29 mouse cellular contexts compared by ENCODE assay signal in genomic region chr11:69147546-69147945, GRCm38 (mm10). TPM values are rescaled to one million over a fixed set of nuclear protein-coding genes. Genes with fewer than 3 reads are reported as not detected.
A peak's percentile ranks its signal among the peaks of the same experiment; 100 is the strongest.
DNase-seq lines count a peak whose midpoint lies in the region; ATAC-seq and TF ChIP-seq lines count a peak whose summit lies in the region.
"Had no signal": no experiment of that assay in that cellular context is flagged by ENCODE, and none has a peak within 500 bp of the region (broad histone marks: within the 10 kb centered on the region; RNA-seq: fewer than 3 reads in every experiment).

No protein-coding gene starts in this region.

- H3K79me2 ChIP-seq in heart, adult 2 months (replicated peaks; ENCODE audit: control insufficient read depth, insufficient read depth, low read length): no peaks in the 10 kb centered on the region

- no peak for TF ChIP-seq CTCF in forebrain, postnatal 0 days (IDR thresholded peaks at IDR 0.05; ENCODE audit: low read depth)
- no peak for TF ChIP-seq CTCF in heart, adult 2 months (IDR thresholded peaks at IDR 0.05)

- DNase-seq in adrenal gland, postnatal 25 days: peak; percentile 33
- no peak for DNase-seq in adrenal gland, adult 2 months
- DNase-seq in forebrain, postnatal 0 days: peak; percentile 18
- peak; percentile 31 for DNase-seq in left cerebral cortex, postnatal 4 days
- no peak for DNase-seq in left cerebral cortex, postnatal 36 days (ENCODE audit: low spot score in 2 of 2)
- DNase-seq in brain, adult 2 months (ENCODE audit: low read depth, low spot score): peak; percentile 48
- DNase-seq in heart, adult 2 months: no peak
- DNase-seq: cerebellum, adult 9-10 months; gastrocnemius, postnatal 25 days; heart, postnatal 36 days; kidney, adult 2 months; lung, adult 18-20 months; lung, postnatal 14 days; thymus, adult 2 months had no signal

- no peak overlapping the region for H3K4me3 ChIP-seq in forebrain, postnatal 0 days (ENCODE audit: low read depth, low read length)
- no peak overlapping the region for H3K4me3 ChIP-seq in forebrain, embryonic 16.5 days (replicated peaks; ENCODE audit: low read length)
- H3K4me3 ChIP-seq in heart, adult 2 months: no peak overlapping the region
- H3K4me3 ChIP-seq: embryonic facial prominence, embryonic 12.5 days; heart, embryonic 15.5 days; limb, embryonic 13.5 days; liver, embryonic 12.5 days had no signal

- intact Hi-C loops in left cerebral cortex, postnatal 4 days (cut with DNase I): no loop called here
- intact Hi-C loops in left cerebral cortex, postnatal 36 days (cut with DNase I): no loop called here
- intact Hi-C loops in heart, adult 2 months (cut with DNase I): no loop called here

- no peak for TF ChIP-seq EP300 in heart, adult 2 months (IDR thresholded peaks at IDR 0.05; ENCODE audit: insufficient read depth, low read depth, low read length)

- H3K9ac ChIP-seq in forebrain, postnatal 0 days: no peak overlapping the region
- no peak overlapping the region for H3K9ac ChIP-seq in forebrain, embryonic 16.5 days (replicated peaks; ENCODE audit: low read depth, low read length)
- no peak overlapping the region for H3K9ac ChIP-seq in heart, adult 2 months (ENCODE audit: low read depth, low read length)
- H3K9ac ChIP-seq: embryonic facial prominence, embryonic 12.5 days; heart, embryonic 15.5 days; hindbrain, embryonic 14.5 days; limb, embryonic 13.5 days; liver, embryonic 12.5 days had no signal

- H3K27ac ChIP-seq in forebrain, postnatal 0 days (ENCODE audit: low read depth, low read length): no peak overlapping the region
- H3K27ac ChIP-seq in forebrain, embryonic 16.5 days (ENCODE audit: low read length): no peak overlapping the region
- H3K27ac ChIP-seq in heart, adult 2 months: no peak overlapping the region
- H3K27ac ChIP-seq: embryonic facial prominence, embryonic 12.5 days; heart, embryonic 15.5 days; hindbrain, embryonic 14.5 days; kidney, postnatal 0 days; limb, embryonic 13.5 days; liver, embryonic 12.5 days had no signal

- no peaks in the 10 kb centered on the region for H3K9me3 ChIP-seq in forebrain, postnatal 0 days (ENCODE audit: low read length)
- no peaks in the 10 kb centered on the region for H3K9me3 ChIP-seq in forebrain, embryonic 16.5 days (ENCODE audit: control insufficient read depth, low read length)
- H3K9me3 ChIP-seq: embryonic facial prominence, embryonic 12.5 days; heart, embryonic 15.5 days; limb, embryonic 13.5 days; liver, embryonic 12.5 days had no signal

- no peaks in the 10 kb centered on the region for H3K36me3 ChIP-seq in forebrain, postnatal 0 days (ENCODE audit: insufficient read depth)
- H3K36me3 ChIP-seq in forebrain, embryonic 16.5 days (ENCODE audit: control insufficient read depth, insufficient read depth): no peaks in the 10 kb centered on the region
- H3K36me3 ChIP-seq in heart, adult 2 months (ENCODE audit: control insufficient read depth, insufficient read depth, low read length): no peaks in the 10 kb centered on the region
- H3K36me3 ChIP-seq: embryonic facial prominence, embryonic 12.5 days; heart, embryonic 15.5 days; limb, embryonic 13.5 days; liver, embryonic 12.5 days had no signal

- H3K4me2 ChIP-seq in forebrain, postnatal 0 days (ENCODE audit: low read depth): no peak overlapping the region
- no peak overlapping the region for H3K4me2 ChIP-seq in forebrain, embryonic 16.5 days (ENCODE audit: low read length)
- H3K4me2 ChIP-seq: embryonic facial prominence, embryonic 12.5 days; heart, embryonic 15.5 days; hindbrain, embryonic 14.5 days; limb, embryonic 13.5 days; liver, embryonic 12.5 days; midbrain, embryonic 11.5 days had no signal

- no peak for TF ChIP-seq POLR2A in heart, adult 2 months (IDR thresholded peaks at IDR 0.05; ENCODE audit: insufficient read depth, low read depth, low read length)

- no peak for ATAC-seq in forebrain, postnatal 0 days
- no peak for ATAC-seq in forebrain, embryonic 16.5 days
- ATAC-seq: CD4-positive, CD25-positive, alpha-beta regulatory T cell, adult 4 months; liver, embryonic 12.5 days had no signal

- H3K4me1 ChIP-seq in forebrain, postnatal 0 days (ENCODE audit: insufficient read depth): no peaks in the 10 kb centered on the region
- no peaks in the 10 kb centered on the region for H3K4me1 ChIP-seq in forebrain, embryonic 16.5 days (replicated peaks; ENCODE audit: control insufficient read depth, insufficient read depth, low read length)
- H3K4me1 ChIP-seq in heart, adult 2 months (ENCODE audit: control insufficient read depth, insufficient read depth, low read length): peaks cover 1% of the 10 kb centered on the region; the same call in 1 of the 2 replicates
- H3K4me1 ChIP-seq: liver, embryonic 12.5 days had no signal

- H3K27me3 ChIP-seq in forebrain, postnatal 0 days (ENCODE audit: insufficient read depth, low read length): no peaks in the 10 kb centered on the region
- no peaks in the 10 kb centered on the region for H3K27me3 ChIP-seq in forebrain, embryonic 16.5 days (replicated peaks; ENCODE audit: control insufficient read depth, insufficient read depth, low read length)
- H3K27me3 ChIP-seq in heart, adult 2 months (ENCODE audit: control insufficient read depth, insufficient read depth, low read length): no peaks in the 10 kb centered on the region
- H3K27me3 ChIP-seq: embryonic facial prominence, embryonic 12.5 days had no signal

- 49% methylated on average over 7 of the region's 7 CpGs for WGBS in forebrain, postnatal 0 days
- WGBS in forebrain, embryonic 16.5 days: 62% methylated on average over 7 of the region's 7 CpGs
- WGBS in heart, adult 2 months: 55% methylated on average over 7 of the region's 7 CpGs

RNA-seq across cellular contexts. Expression of gene Alox12b, which starts 9.2 kb away (rescaled TPM):
- not detected in 2 replicates for total RNA-seq in adrenal gland, postnatal 25 days (2021)
- total RNA-seq in adrenal gland, adult 2 months (2021): not detected
- polyA plus RNA-seq in adrenal gland, adult 2 months (2012; rRNA removed): not detected in 2 replicates
- total RNA-seq in forebrain, postnatal 0 days (2014; rRNA removed): 0.19 and 0.38 TPM in 2 replicates
- polyA plus RNA-seq in forebrain, postnatal 0 days (2015; fragmentation: Nextera tagmentation; extraction: Ambion mirVana): 0.15 and 0.46 TPM in 2 replicates
- 0.12 TPM in 1 of 2 replicates, not detected in the other for polyA plus RNA-seq in forebrain, embryonic 16.5 days (2015; fragmentation: Nextera tagmentation; extraction: Ambion mirVana)
- under 1 TPM; 0.16 to 0.18 TPM for total RNA-seq in left cerebral cortex, postnatal 4 days (2021)
- total RNA-seq in left cerebral cortex, postnatal 36 days (2021): 1 to 10 TPM; 6.0 to 6.1 TPM
- not detected for total RNA-seq in heart, adult 2 months (2021)
- polyA plus RNA-seq in heart, adult 2 months (2012; rRNA removed): 0.04 TPM in 1 of 2 replicates, not detected in the other
- total RNA-seq: heart, postnatal 36 days; megakaryocyte progenitor cell, adult 5-6 weeks; monocyte, adult 5-6 weeks; neutrophil, adult 5-6 weeks had no signal
- polyA plus RNA-seq: CD4-positive, CD25-positive, alpha-beta regulatory T cell, adult 4 months; liver, embryonic 12.5 days; midbrain, embryonic 11.5 days; stomach, embryonic 14.5 days had no signal

RNA-seq across cellular contexts. Expression of gene Aloxe3, which starts 21.9 kb away (rescaled TPM):
- 0.64 and 2.8 TPM in 2 replicates for total RNA-seq in adrenal gland, postnatal 25 days (2021)
- 1 to 10 TPM in 1 of 2 experiments, under 1 TPM in 1; 0.79 to 1.0 TPM for total RNA-seq in adrenal gland, adult 2 months (2021)
- polyA plus RNA-seq in adrenal gland, adult 2 months (2012; rRNA removed): 1.4 and 2.5 TPM in 2 replicates
- total RNA-seq in forebrain, postnatal 0 days (2014; rRNA removed): 10.0 and 11.6 TPM in 2 replicates
- polyA plus RNA-seq in forebrain, postnatal 0 days (2015; fragmentation: Nextera tagmentation; extraction: Ambion mirVana): 8.5 and 14.9 TPM in 2 replicates
- 2.8 and 3.5 TPM in 2 replicates for polyA plus RNA-seq in forebrain, embryonic 16.5 days (2015; fragmentation: Nextera tagmentation; extraction: Ambion mirVana)
- total RNA-seq in left cerebral cortex, postnatal 4 days (2021): 10 to 100 TPM; 10.8 to 13.1 TPM
- total RNA-seq in left cerebral cortex, postnatal 36 days (2021): 1 to 10 TPM; 4.3 to 6.8 TPM
- total RNA-seq in heart, adult 2 months (2021): under 1 TPM; 0.05 to 0.07 TPM
- polyA plus RNA-seq in heart, adult 2 months (2012; rRNA removed): 0.16 TPM in 1 of 2 replicates, not detected in the other
- total RNA-seq: gastrocnemius, postnatal 25 days; heart, postnatal 36 days; megakaryocyte progenitor cell, adult 5-6 weeks; neutrophil, adult 5-6 weeks had no signal
- polyA plus RNA-seq: forebrain, embryonic 11.5 days; liver, embryonic 12.5 days had no signal

RNA-seq across cellular contexts. Expression of gene 9130213A22Rik, which starts 25.2 kb away (rescaled TPM):
- total RNA-seq in adrenal gland, postnatal 25 days (2021): 1.2 and 1.6 TPM in 2 replicates
- total RNA-seq in adrenal gland, adult 2 months (2021): under 1 TPM; 0.59 to 0.78 TPM
- polyA plus RNA-seq in adrenal gland, adult 2 months (2012; rRNA removed): 2.3 and 3.0 TPM in 2 replicates
- 0.23 and 0.62 TPM in 2 replicates for total RNA-seq in forebrain, postnatal 0 days (2014; rRNA removed)
- 0.58 and 0.69 TPM in 2 replicates for polyA plus RNA-seq in forebrain, postnatal 0 days (2015; fragmentation: Nextera tagmentation; extraction: Ambion mirVana)
- polyA plus RNA-seq in forebrain, embryonic 16.5 days (2015; fragmentation: Nextera tagmentation; extraction: Ambion mirVana): 0.39 and 0.71 TPM in 2 replicates
- total RNA-seq in left cerebral cortex, postnatal 4 days (2021): 1 to 10 TPM; 1.2 to 1.7 TPM
- under 1 TPM; 0.52 to 0.75 TPM for total RNA-seq in left cerebral cortex, postnatal 36 days (2021)
- total RNA-seq in heart, adult 2 months (2021): under 1 TPM; 0.21 to 0.23 TPM
- 0.82 and 1.00 TPM in 2 replicates for polyA plus RNA-seq in heart, adult 2 months (2012; rRNA removed)
- total RNA-seq: megakaryocyte progenitor cell, adult 5-6 weeks; monocyte, adult 5-6 weeks had no signal
- polyA plus RNA-seq: CD4-positive, CD25-positive, alpha-beta regulatory T cell, adult 4 months; forebrain, embryonic 11.5 days had no signal

RNA-seq across cellular contexts. Expression of gene Hes7, which starts 27.3 kb away (rescaled TPM):
- total RNA-seq in adrenal gland, postnatal 25 days (2021): not detected in 2 replicates
- not detected for total RNA-seq in adrenal gland, adult 2 months (2021)
- polyA plus RNA-seq in adrenal gland, adult 2 months (2012; rRNA removed): 1.3 and 1.6 TPM in 2 replicates
- total RNA-seq in forebrain, postnatal 0 days (2014; rRNA removed): 1.2 and 1.6 TPM in 2 replicates
- 1.1 and 1.3 TPM in 2 replicates for polyA plus RNA-seq in forebrain, postnatal 0 days (2015; fragmentation: Nextera tagmentation; extraction: Ambion mirVana)
- polyA plus RNA-seq in forebrain, embryonic 16.5 days (2015; fragmentation: Nextera tagmentation; extraction: Ambion mirVana): 0.26 and 0.67 TPM in 2 replicates
- 1 to 10 TPM; 2.3 to 2.6 TPM for total RNA-seq in left cerebral cortex, postnatal 4 days (2021)
- total RNA-seq in left cerebral cortex, postnatal 36 days (2021): 1 to 10 TPM in 1 of 2 experiments, under 1 TPM in 1; 0.79 to 1.3 TPM
- total RNA-seq in heart, adult 2 months (2021): under 1 TPM in 1 of 2 experiments, not detected in 1; 0.11 TPM
- polyA plus RNA-seq in heart, adult 2 months (2012; rRNA removed): 0.10 TPM in 1 of 2 replicates, not detected in the other
- total RNA-seq: gastrocnemius, postnatal 25 days; heart, postnatal 36 days; megakaryocyte progenitor cell, adult 5-6 weeks; monocyte, adult 5-6 weeks had no signal
- polyA plus RNA-seq: CD4-positive, CD25-positive, alpha-beta regulatory T cell, adult 4 months had no signal

RNA-seq across cellular contexts. Expression of gene Alox8, which starts 50.1 kb away (rescaled TPM):
- not detected in 2 replicates for total RNA-seq in adrenal gland, postnatal 25 days (2021)
- not detected for total RNA-seq in adrenal gland, adult 2 months (2021)
- polyA plus RNA-seq in adrenal gland, adult 2 months (2012; rRNA removed): not detected in 2 replicates
- total RNA-seq in forebrain, postnatal 0 days (2014; rRNA removed): 1.2 and 1.7 TPM in 2 replicates
- 0.34 and 0.54 TPM in 2 replicates for polyA plus RNA-seq in forebrain, postnatal 0 days (2015; fragmentation: Nextera tagmentation; extraction: Ambion mirVana)
- 0.29 TPM in 1 of 2 replicates, not detected in the other for polyA plus RNA-seq in forebrain, embryonic 16.5 days (2015; fragmentation: Nextera tagmentation; extraction: Ambion mirVana)
- 1 to 10 TPM; 1.2 to 2.5 TPM for total RNA-seq in left cerebral cortex, postnatal 4 days (2021)
- total RNA-seq in left cerebral cortex, postnatal 36 days (2021): 1 to 10 TPM; 4.2 to 6.5 TPM
- 1 to 10 TPM in 1 of 2 experiments, under 1 TPM in 1; 0.84 to 1.6 TPM for total RNA-seq in heart, adult 2 months (2021)
- polyA plus RNA-seq in heart, adult 2 months (2012; rRNA removed): 0.68 TPM in 1 of 2 replicates, not detected in the other
- total RNA-seq: gastrocnemius, postnatal 25 days; neutrophil, adult 5-6 weeks had no signal
- polyA plus RNA-seq: large intestine, adult 2 months; liver, embryonic 12.5 days; midbrain, embryonic 11.5 days; stomach, embryonic 14.5 days had no signal

Comparison
In these comparisons a context has a peak if more than half of its experiments do, and no peak if none do; other contexts are left out.
1. DNase-seq: peak in adrenal gland, postnatal 25 days (single experiment), forebrain, postnatal 0 days (single experiment), left cerebral cortex, postnatal 4 days (single experiment) and brain, adult 2 months (single experiment); none in adrenal gland, adult 2 months (single experiment), left cerebral cortex, postnatal 36 days (0 of 2) and heart, adult 2 months (0 of 2).